Mouse (Mus musculus): ENCODE measurements around the gene Ppp1r15b.

DNA sequence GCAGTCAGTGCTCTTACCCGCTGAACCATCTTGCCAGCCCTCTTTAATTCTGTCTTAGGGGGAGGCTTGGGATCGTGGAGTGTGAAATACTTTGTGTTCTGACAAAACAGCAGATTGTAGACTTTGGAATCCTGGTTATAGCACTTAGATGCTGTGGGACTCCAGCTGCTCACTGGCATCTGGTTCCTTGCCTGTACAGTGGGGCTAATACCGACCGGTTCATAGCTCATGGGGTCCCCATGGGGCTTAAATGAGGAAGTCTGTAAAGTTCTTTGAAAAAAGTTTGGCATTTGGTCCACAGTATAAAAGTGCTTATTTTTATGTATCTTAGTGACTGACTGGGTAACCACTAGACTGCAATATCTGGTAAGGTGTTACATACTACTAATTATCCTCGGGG lies 4.9 kb downstream of the Ppp1r15b start:
- TF ChIP-seq CTCF (IDR thresholded peaks at IDR 0.05; ENCODE audit: low read depth) (no peak), EP300 (IDR thresholded peaks at IDR 0.05; ENCODE audit: low read depth) (no peak)

All from liver, embryonic 14.5 days (tissue).